Mouse (Mus musculus) testis, adult 2 months (tissue): ENCODE data around the gene Pkig. TPM values are rescaled to one million over a fixed set of nuclear protein-coding genes. Genes with fewer than 3 reads are reported as not detected.
A peak's percentile ranks its signal among the peaks of the same experiment; 100 is the strongest.

Experiments
- H3K27ac ChIP-seq: fragments of 200-500 bp; 2 replicates; pipeline ENCODE4 v1.5.1; 2012; ENCODE audit warnings: low read depth, low read length; ENCODE audit not compliant: control insufficient read depth, insufficient read depth
- H3K27me3 ChIP-seq: fragments of 200-500 bp; 2 replicates; pipeline ENCODE4 v1.6.1; 2012; ENCODE audit warnings: mild to moderate bottlenecking, low read length, moderate library complexity; ENCODE audit not compliant: control insufficient read depth, insufficient read depth
- H3K36me3 ChIP-seq: fragments of 200-500 bp; 2 replicates; pipeline ENCODE4 v1.6.1; 2012; ENCODE audit warnings: mild to moderate bottlenecking, low read length; ENCODE audit not compliant: control insufficient read depth, insufficient read depth
- H3K4me1 ChIP-seq: fragments of 200-500 bp; 2 replicates; pipeline ENCODE4 v1.6.1; 2012; ENCODE audit warnings: low read length; ENCODE audit not compliant: control insufficient read depth, insufficient read depth
- H3K4me3 ChIP-seq: fragments of 200-500 bp; 2 replicates; pipeline ENCODE4 v1.5.1; 2012; ENCODE audit warnings: low read depth, mild to moderate bottlenecking, low read length, moderate library complexity, mixed read lengths; ENCODE audit not compliant: control insufficient read depth
- CTCF ChIP-seq: fragments of 200-500 bp; IDR thresholded peaks from 2 replicates; pipeline ENCODE4 v1.5.1; 2012; ENCODE audit warnings: low read depth, mild to moderate bottlenecking, inconsistent platforms, low read length, moderate library complexity; ENCODE audit not compliant: control insufficient read depth, insufficient read depth, insufficient replicate concordance
- POLR2A ChIP-seq: fragments of 200-500 bp; IDR thresholded peaks from 2 replicates; pipeline ENCODE4 v1.6.1; 2012; ENCODE audit warnings: low read depth, mild to moderate bottlenecking, inconsistent platforms, low read length, moderate library complexity; ENCODE audit not compliant: control insufficient read depth
- polyA plus RNA-seq: library from polyadenylated mRNA; depleted of rRNA; stranded (reverse); fragments of >200 nt; gene quantifications from 2 replicates; pipeline ENCODE4 v1.2.3, GENCODE M21; 2012

Pkig gene
- polyA plus RNA-seq, 1 experiment, result 319 TPM

DNA sequence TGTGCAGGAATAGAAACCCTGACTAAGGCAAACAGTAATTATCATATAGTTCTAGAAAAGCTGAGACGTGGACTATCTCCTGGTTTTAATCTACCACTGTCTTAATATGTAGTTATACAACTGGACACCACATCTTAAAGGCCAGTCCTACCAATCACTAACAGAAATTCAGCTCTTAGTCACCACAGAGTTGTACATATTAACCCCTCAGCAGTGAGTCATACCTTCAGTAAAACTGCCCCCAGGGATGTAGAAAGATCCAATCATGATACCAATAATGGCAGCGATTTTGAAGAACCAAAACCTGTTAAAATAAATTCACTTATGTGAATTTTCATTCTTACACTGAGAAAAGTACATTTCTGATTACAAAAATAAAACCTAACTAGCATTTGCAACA, 24.0 kb upstream of the Pkig start:
- Histone ChIP-seq H3K4me1 (peaks cover 2% of the 10 kb centered on the region; the same call in 1 of the 2 replicates), H3K4me3 (no peak overlapping the region), H3K27ac (no peak overlapping the region), H3K36me3 (peaks cover 2% of the 10 kb centered on the region; the same call in 1 of the 2 replicates), H3K27me3 (no peaks in the 10 kb centered on the region)
- TF ChIP-seq POLR2A (no peak), CTCF (no peak)

DNA sequence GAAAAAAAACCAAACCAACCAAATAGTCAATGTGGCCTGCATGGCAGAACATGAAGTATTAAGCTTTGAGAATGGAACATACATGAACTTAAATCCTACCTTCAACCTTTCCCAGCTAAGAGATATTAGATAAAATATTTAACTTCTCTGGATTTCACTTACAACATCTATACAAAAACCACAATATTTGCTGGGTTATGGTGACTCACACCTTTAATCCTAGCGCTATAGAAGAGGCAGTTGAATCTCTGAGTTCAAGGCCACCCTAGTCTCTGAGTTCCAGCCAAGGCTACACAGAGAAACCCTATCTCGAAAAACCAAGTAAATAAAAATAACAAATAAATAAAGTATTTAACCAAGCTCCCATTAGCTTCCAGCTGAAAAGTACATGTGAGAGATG, 22.1 kb upstream of the Pkig start:
- TF ChIP-seq POLR2A (no peak), CTCF (no peak)
- Histone ChIP-seq H3K27me3 (no peaks in the 10 kb centered on the region), H3K4me1 (peaks cover 2% of the 10 kb centered on the region), H3K36me3 (no peaks in the 10 kb centered on the region; the same call in 1 of the 2 replicates), H3K4me3 (no peak overlapping the region), H3K27ac (no peak overlapping the region)

- H3K4me1 ChIP-seq, result peaks cover 7% of the 10 kb centered on the region
- H3K36me3 ChIP-seq, result no peaks in the 10 kb centered on the region; the same call in 1 of the 2 replicates
- H3K27ac ChIP-seq, result peak overlapping the region; percentile 66
- TF ChIP-seq POLR2A (no peak), CTCF (no peak)
- no peak overlapping the region for H3K4me3 ChIP-seq
- no peaks in the 10 kb centered on the region for H3K27me3 ChIP-seq
Measured at GRCm38 (mm10) chr2:163637655-163638266, 20.4 kb upstream of the Pkig start.

GRCm38 (mm10) chr2:163640493-163640892, 17.7 kb upstream of the Pkig start:
- no peaks in the 10 kb centered on the region for H3K27me3 ChIP-seq
- H3K4me1 ChIP-seq, result peaks cover 10% of the 10 kb centered on the region
- no peaks in the 10 kb centered on the region; the same call in 1 of the 2 replicates for H3K36me3 ChIP-seq
- H3K4me3 ChIP-seq, result no peak overlapping the region
- TF ChIP-seq POLR2A, result no peak
- no peak for TF ChIP-seq CTCF
- H3K27ac ChIP-seq, result peak overlapping the region; percentile 67

GRCm38 (mm10) chr2:163641681-163642080, 16.5 kb upstream of the Pkig start:
- H3K4me1 ChIP-seq, result peaks cover 16% of the 10 kb centered on the region
- H3K4me3 ChIP-seq, result no peak overlapping the region
- peak overlapping the region; percentile 84 for H3K27ac ChIP-seq
- no peaks in the 10 kb centered on the region for H3K27me3 ChIP-seq
- TF ChIP-seq POLR2A (no peak), CTCF (no peak)
- no peaks in the 10 kb centered on the region for H3K36me3 ChIP-seq

DNA sequence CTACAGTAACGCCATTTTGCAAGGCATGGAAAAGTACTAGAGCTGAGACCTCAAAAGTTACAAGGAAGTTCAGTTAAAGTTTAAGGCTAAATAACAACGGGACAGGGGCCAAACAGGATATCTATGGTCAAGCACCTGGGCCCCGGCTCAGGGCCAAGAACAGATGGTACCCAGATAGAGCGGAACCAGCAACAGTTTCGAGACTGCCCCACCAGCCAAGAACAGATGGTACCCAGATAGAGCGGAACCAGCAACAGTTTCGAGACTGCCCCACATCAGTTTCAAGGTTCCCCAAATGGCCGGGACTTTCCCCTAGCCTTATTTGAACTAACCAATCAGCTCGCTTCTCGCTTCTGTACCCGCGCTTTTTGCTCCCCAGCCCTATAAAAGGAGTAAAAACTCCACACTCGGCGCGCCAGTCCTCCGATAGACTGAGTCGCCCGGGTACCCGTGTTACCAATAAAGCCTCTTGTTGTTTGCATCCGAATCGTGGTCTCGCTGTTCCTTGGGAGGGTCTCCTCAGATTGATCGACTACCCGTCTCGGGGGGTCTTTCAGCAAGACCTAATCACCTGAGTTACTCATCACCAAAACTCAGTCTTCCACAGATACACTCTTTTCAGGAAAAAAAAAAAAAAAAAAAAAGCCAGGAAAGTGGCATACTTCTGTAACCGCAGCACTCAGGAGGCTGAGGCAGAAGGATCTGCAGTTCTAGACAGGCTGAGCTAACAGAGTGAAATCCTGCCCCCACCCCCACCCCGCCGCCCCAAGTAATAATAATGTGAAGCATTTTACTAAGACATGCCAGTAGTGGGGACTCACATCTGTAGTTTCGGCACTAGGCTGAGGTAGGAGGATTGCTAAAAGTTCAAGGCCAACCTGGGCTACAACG, 15.3 kb upstream of the Pkig start:
- Histone ChIP-seq H3K4me1 (peaks cover 15% of the 10 kb centered on the region), H3K27ac (peak overlapping the region; percentile 98), H3K36me3 (no peaks in the 10 kb centered on the region), H3K27me3 (no peaks in the 10 kb centered on the region), H3K4me3 (peak overlapping the region; percentile 99)
- TF ChIP-seq POLR2A (no peak), CTCF (no peak)

DNA sequence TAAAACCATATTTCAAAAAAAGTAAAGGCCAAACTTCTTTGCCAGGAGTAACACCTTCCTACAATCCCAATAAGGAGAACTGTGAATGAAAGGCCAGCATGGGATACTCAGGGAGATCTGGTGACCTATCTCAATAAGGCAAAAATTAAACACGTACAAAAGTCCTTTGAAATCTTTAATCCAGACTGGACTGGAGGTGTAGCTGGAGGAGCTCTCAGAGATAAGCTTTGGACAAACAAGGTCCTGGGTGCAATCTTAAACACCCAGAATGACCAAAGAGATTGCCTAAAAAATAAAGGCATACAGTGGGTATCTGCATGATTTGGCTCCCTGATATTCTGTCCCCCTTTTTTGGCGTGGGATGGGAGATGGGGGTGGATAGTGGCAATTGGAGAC, 14.6 kb upstream of the Pkig start:
- Histone ChIP-seq H3K27ac (peak overlapping the region; percentile 98), H3K36me3 (no peaks in the 10 kb centered on the region)
- TF ChIP-seq CTCF (no peak), POLR2A (no peak)

More for the DNA sequence above, 14.6 kb upstream of the Pkig start:
- Histone ChIP-seq H3K4me3 (peak overlapping the region; percentile 99), H3K27me3 (no peaks in the 10 kb centered on the region), H3K4me1 (peaks cover 15% of the 10 kb centered on the region)
